Mouse (Mus musculus): ENCODE results near the gene Dyrk3. TPM values are rescaled to one million over a fixed set of nuclear protein-coding genes. Genes with fewer than 3 reads are reported as not detected.

The Dyrk3 gene
- total RNA-seq, 2 experiments from 2014 or later = 19.2 to 21.7 TPM

DNA sequence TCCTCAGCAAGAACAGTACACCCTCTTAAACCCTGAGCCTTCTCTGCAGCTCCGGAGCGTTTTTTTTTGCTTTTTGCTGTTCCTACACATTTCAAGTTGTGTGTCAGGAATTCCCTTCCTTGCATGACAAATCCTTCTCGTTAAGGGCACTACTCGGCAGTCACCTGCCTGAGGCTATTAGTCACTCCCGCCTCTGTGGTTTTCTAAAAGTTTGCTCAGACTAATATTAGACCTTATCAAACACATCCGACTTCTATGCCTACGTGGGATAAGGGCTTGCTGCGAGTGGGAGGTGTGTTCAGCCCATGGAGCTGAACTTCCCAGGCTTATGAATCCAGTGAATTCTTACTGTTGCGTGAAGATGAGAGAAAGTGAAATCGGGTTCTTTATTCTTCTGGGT is 19.6 kb downstream of the Dyrk3 start:
- peak overlapping the region; percentile 32; the same call in 1 of the 2 replicates for H3K27ac ChIP-seq
- H3K4me3 ChIP-seq = no peak overlapping the region
- no peak for TF ChIP-seq CTCF (conservative IDR thresholded peaks at IDR 0.05)
- DNase-seq (ENCODE audit: low spot score in 2 of 2) = no peak

- no peak for TF ChIP-seq CTCF (conservative IDR thresholded peaks at IDR 0.05)
- DNase-seq (ENCODE audit: low spot score in 2 of 2) = peak; percentile 82 to 86
- H3K27ac ChIP-seq = peak overlapping the region; percentile 90
Observed at GRCm38 (mm10) chr1:131116430-131117011, 21.6 kb downstream of the Dyrk3 start.

GRCm38 (mm10) chr1:131115932-131116331 is 22.2 kb downstream of the Dyrk3 start:
- Histone ChIP-seq H3K27ac (peak overlapping the region; percentile 41; the same call in 1 of the 2 replicates), H3K4me3 (no peak overlapping the region)
- DNase-seq (ENCODE audit: low spot score in 2 of 2) = peak; percentile 78
- peak; percentile 78 for TF ChIP-seq CTCF (conservative IDR thresholded peaks at IDR 0.05)

More at GRCm38 (mm10) chr1:131116430-131117011, 21.6 kb downstream of the Dyrk3 start:
- H3K4me3 ChIP-seq = peak overlapping the region; percentile 35

DNA sequence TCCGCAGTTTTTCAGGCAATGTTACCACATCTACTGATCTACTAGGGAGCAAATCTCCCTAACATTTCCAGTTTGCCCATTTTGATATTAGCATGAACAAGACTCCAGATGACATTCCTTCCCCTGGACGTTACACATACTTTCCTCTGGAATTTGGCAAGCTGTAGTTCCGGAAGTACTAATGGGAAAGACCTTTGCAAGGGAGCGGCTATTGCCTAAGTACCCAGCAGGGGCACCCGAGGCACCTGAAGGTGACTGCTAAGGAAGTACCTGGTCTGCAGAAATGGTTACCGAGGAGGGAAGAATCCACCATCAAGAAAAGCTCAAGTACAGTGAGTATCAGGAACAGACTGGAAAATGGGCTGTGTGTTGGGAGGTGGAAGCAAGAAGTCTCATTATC is 25.6 kb downstream of the Dyrk3 start:
- no peak for DNase-seq (ENCODE audit: low spot score in 2 of 2)
- no peak overlapping the region for H3K4me3 ChIP-seq
- H3K27ac ChIP-seq = no peak overlapping the region
- TF ChIP-seq CTCF (conservative IDR thresholded peaks at IDR 0.05) = peak; percentile 33

GRCm38 (mm10) chr1:131110525-131111106 is 27.5 kb downstream of the Dyrk3 start:
- TF ChIP-seq CTCF (conservative IDR thresholded peaks at IDR 0.05) = no peak
- no peak for DNase-seq (ENCODE audit: low spot score in 2 of 2)
- H3K27ac ChIP-seq = no peak overlapping the region
- H3K4me3 ChIP-seq = no peak overlapping the region

- Histone ChIP-seq H3K27ac (no peak overlapping the region), H3K4me3 (no peak overlapping the region)
- TF ChIP-seq CTCF (conservative IDR thresholded peaks at IDR 0.05) = no peak
- DNase-seq (ENCODE audit: low spot score in 2 of 2) = no peak
Observed at GRCm38 (mm10) chr1:131107575-131108308, 30.4 kb downstream of the Dyrk3 start.

- no peak overlapping the region for H3K27ac ChIP-seq
- no peak for DNase-seq (ENCODE audit: low spot score in 2 of 2)
- TF ChIP-seq CTCF (conservative IDR thresholded peaks at IDR 0.05) = no peak
Observed at GRCm38 (mm10) chr1:131103776-131104424, 34.2 kb downstream of the Dyrk3 start.

GRCm38 (mm10) chr1:131100808-131101207 is 37.3 kb downstream of the Dyrk3 start:
- Histone ChIP-seq H3K4me3 (no peak overlapping the region), H3K27ac (no peak overlapping the region)
- TF ChIP-seq CTCF (conservative IDR thresholded peaks at IDR 0.05) = no peak
- DNase-seq (ENCODE audit: low spot score in 2 of 2) = no peak

More at GRCm38 (mm10) chr1:131103776-131104424, 34.2 kb downstream of the Dyrk3 start:
- no peak overlapping the region for H3K4me3 ChIP-seq

DNA sequence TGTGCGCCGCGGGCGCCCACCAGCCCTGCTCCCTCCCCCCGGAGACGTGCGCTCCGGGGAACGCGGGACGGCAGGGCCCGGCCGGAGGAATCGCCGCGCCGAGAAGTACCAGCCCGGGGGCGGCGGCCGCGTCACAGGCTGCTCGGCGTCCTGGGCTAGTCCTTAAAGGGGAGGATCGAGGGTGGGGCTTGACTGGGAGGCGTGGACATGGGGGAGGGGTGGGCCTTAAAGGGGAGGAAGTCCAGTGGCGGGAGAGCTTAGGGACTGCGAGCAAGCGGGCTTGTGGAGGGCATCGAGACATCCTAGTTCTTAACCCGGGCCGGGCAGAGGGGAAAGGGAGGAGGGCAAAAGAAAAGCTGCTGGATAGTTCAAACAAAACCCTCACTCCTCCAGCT is 40.4 kb downstream of the Dyrk3 start, which contains the start of gene Mapkapk2:
Gene Mapkapk2, minus strand, starts transcription at position 127 of the 395 bp plus-strand sequence.
- peak within 1 kb of the TSS; percentile 89 for H3K4me3 ChIP-seq
- no peak for TF ChIP-seq CTCF (conservative IDR thresholded peaks at IDR 0.05)
- peak within 1 kb of the TSS; percentile 85 for H3K27ac ChIP-seq

GRCm38 (mm10) chr1:131096803-131097699 is 41.1 kb downstream of the Dyrk3 start:
- TF ChIP-seq CTCF (conservative IDR thresholded peaks at IDR 0.05) = 0 out of 2 replicates have a peak, but pooled peaks have one; percentile 4
- DNase-seq (ENCODE audit: low spot score in 2 of 2) = no peak
- H3K27ac ChIP-seq = peak overlapping the region; percentile 85
- H3K4me3 ChIP-seq = peak overlapping the region; percentile 89

More for the DNA sequence above, 40.4 kb downstream of the Dyrk3 start, which contains the start of gene Mapkapk2:
- peak; percentile 90 to 94 for DNase-seq (ENCODE audit: low spot score in 2 of 2)

DNA sequence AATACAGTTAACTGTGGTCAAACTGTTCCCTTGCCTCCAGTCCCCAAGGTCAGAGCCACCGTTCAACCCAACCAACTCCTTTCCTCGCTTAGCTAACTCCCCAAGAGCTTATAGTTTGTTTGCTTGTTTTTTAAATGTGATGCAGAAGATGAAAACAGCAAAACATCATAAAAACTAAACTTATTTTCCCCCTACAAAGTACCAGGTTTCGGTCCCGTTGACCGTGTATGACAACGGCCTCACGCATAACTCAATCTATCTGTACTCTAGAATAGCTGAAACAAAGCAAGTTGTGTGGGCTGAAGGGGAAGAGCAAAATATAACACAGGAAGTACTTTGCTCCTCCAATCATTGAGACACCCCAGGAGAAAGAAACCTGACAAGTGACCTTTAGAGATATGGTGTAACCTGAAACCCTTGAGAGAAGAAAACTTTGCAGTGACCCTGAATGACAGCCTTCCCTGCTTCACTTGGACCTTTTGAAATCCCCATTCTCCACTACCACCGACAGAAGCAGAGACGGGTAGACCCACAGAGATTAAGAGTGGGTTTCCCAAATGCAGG is 41.9 kb downstream of the Dyrk3 start:
- no peak for DNase-seq (ENCODE audit: low spot score in 2 of 2)
- TF ChIP-seq CTCF (conservative IDR thresholded peaks at IDR 0.05) = no peak
- Histone ChIP-seq H3K27ac (peak overlapping the region; percentile 85), H3K4me3 (peak overlapping the region; percentile 89)

All from layer of hippocampus, adult 2 months (tissue).